Comparison of ENCODE assay signal across 20 mouse cellular contexts in the genomic region with DNA sequence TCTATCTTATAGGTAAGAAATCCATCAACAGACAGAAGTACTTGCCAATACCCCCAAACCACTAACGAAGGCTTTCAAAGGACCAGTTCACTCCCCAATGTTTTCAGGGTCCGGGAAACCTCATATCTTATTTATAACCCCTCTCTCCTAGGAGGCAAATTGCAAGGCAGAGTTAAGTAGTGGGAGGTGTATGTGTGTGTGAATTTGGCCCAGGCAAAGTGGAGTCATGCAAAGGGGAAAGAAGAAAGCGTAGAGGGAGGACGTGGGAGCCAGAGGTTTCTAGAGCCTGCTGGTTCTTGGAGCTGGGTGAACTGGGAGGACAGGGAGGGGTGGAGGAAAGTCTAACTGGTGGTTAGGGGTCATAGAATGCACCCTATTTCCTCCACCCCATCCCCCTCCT.
"Had no signal": no experiment of that assay in that cellular context is flagged by ENCODE, and none has a peak within 500 bp of the region (broad histone marks: within the 10 kb centered on the region; RNA-seq: fewer than 3 reads in every experiment).

No protein-coding gene starts in this region.

- H3K9ac ChIP-seq: liver, embryonic 13.5 days; liver, embryonic 15.5 days; liver, postnatal 0 days; lung, embryonic 15.5 days; neural tube, embryonic 13.5 days; neural tube, embryonic 15.5 days; stomach, embryonic 15.5 days had no signal

- H3K36me3 ChIP-seq: liver, embryonic 13.5 days; liver, embryonic 15.5 days; lung, embryonic 15.5 days; neural tube, embryonic 15.5 days; stomach, embryonic 15.5 days had no signal

- H3K27ac ChIP-seq: liver, embryonic 13.5 days; liver, embryonic 15.5 days; lung, embryonic 15.5 days; macrophage; neural tube, embryonic 13.5 days; neural tube, embryonic 15.5 days; stomach, embryonic 15.5 days; stomach, postnatal 0 days had no signal

- H3K4me3 ChIP-seq: liver, embryonic 13.5 days; liver, embryonic 15.5 days; lung, embryonic 15.5 days; megakaryocyte, embryonic 14.5 days; myocyte; neural tube, embryonic 13.5 days; neural tube, embryonic 15.5 days; stomach, embryonic 15.5 days had no signal

- ATAC-seq: liver, postnatal 0 days; lung, postnatal 0 days had no signal

- H3K27me3 ChIP-seq: liver, embryonic 13.5 days; liver, embryonic 15.5 days; lung, embryonic 15.5 days; neural tube, embryonic 13.5 days; neural tube, embryonic 15.5 days; stomach, embryonic 15.5 days had no signal

- H3K4me2 ChIP-seq: liver, embryonic 11.5 days; liver, embryonic 13.5 days; liver, embryonic 15.5 days; lung, embryonic 15.5 days; neural tube, embryonic 13.5 days; neural tube, embryonic 15.5 days; stomach, embryonic 15.5 days had no signal

- DNase-seq: liver, embryonic 13.5 days; liver, postnatal 0 days; lung, adult 2 months; lung, postnatal 14 days; lung, postnatal 36 days; right cerebral cortex, postnatal 14 days; thymus, adult 2 months; thymus, postnatal 25 days; thymus, postnatal 4 days had no signal

- H3K4me1 ChIP-seq: lung, embryonic 15.5 days; neural tube, embryonic 13.5 days; neural tube, embryonic 15.5 days; stomach, embryonic 15.5 days had no signal

- H3K9me3 ChIP-seq: liver, embryonic 13.5 days; liver, embryonic 15.5 days; lung, embryonic 15.5 days; neural tube, embryonic 13.5 days; neural tube, embryonic 15.5 days; stomach, embryonic 15.5 days had no signal
